Mouse (Mus musculus): Measurements from ENCODE around the gene Cox7a2.

The Cox7a2 gene

DNA sequence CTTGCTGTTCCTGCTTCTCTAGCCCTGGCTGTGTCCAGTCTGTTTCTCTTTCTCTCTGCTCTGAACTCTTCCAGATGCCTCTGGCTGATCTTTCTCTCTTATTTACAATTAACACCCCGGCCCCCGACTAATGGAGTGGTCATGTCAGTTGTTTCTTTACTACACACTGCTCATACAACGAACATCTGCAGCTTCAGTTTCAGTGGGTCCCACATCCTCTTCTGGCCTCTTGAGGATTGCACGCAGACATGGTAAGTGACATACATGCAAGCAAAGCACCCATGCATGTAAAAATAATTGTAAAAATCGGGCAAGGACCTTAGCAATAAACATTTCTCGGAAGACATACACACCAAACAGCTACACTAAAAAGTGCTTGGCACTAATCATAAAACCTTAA is 24.1 kb downstream of the Cox7a2 start:
- DNase-seq (ENCODE audit: low read depth, low spot score) = no peak

DNA sequence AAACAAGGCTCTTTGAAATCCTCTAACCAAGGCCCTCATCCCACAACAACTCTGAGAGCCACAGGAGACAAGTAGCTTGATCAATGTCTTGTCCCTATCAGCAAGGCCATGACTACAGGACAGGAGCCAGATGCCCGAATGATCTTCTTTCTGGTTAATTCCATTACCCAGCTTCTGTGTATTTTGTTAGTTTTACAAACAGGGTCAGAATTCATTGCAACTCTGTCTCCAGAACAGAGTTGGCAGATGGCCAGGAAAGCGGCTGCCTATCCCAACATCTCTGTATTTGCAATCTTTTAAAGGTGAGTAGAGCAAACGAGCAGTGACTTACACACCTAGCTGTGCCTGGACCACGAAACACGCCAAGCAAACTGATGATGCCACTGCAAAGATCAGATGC is 29.4 kb downstream of the Cox7a2 start:
- no peak for DNase-seq (ENCODE audit: low read depth, low spot score)

DNA sequence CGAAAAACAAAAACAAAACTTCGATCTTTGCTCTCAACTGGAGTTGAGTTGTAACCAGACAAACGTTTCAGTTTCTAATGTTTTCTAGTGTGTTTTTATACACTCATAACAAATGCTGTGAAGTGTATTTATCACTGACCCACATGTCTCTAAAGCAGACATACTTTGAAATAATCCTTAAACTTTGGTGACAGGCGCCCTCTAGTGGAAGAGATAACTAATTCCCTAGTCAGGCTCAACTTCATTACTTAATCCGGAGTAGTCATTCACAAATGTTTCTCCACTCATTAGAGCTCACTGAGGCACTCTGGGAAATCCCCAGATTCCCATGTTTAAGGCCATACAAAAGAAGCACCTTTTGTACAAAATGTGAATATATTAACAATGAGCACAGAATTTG is 36.6 kb downstream of the Cox7a2 start:
- peak; percentile 29 for DNase-seq (ENCODE audit: low read depth, low spot score)

DNA sequence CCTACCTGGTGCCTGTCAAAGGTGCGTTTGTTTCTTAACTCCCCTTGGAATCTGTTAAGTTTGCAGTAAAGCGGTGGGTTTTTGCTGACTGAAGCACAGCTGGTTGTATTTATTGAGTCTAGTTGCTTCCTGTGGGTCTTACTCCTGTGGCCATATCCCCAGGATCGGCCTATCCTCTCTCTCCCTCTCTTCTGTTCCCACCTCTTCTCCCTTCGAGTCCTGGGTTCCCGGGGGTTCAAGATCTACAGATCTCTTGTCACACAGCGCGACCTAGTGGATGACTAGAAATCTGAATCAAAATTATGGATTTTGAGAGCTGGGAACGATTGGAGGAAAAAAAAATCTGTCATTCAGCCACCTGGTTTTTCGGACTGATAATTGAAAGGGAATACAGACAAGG is 38.6 kb downstream of the Cox7a2 start:
- DNase-seq (ENCODE audit: low read depth, low spot score) = peak; percentile 18

DNA sequence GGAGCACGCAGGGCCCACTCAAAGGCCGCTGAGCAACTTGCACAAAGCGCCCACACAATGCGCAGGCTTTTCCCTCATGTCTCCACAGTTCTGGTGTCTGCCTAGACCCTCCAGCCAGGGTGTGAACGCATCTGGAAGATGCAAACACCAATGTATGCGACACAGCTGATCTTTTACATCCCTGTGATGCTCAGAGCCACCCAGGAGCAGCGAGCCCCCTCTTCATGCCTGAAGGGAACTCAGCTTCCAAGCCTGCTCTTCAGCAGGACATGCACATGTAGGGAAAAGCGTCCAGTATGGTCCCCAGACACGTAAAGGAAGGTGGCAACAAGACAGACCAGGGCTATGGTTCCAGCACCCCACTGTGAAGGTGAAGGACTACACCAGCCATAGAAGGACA is 39.5 kb downstream of the Cox7a2 start:
- DNase-seq (ENCODE audit: low read depth, low spot score) = no peak

DNA sequence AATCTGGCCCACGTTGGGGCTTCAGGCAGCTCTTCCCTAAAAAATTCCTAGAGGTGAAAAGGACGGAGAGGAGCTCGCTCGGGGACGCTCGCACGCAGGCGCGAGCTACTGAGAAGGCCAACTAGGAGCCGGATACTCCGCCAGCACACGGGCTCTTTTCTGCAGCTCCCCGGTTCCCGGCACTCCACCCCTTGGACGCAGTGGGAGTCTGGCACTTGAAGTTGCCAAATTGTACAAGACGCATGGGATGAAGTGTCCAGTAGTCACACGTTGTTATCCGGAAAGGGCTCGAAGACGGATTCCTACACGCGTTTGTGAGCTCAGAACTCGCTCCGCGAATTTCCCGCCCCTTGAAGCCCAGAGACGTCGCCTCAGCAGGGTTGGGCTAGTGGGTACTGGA is 40.2 kb downstream of the Cox7a2 start:
- no peak for DNase-seq (ENCODE audit: low read depth, low spot score)

DNA sequence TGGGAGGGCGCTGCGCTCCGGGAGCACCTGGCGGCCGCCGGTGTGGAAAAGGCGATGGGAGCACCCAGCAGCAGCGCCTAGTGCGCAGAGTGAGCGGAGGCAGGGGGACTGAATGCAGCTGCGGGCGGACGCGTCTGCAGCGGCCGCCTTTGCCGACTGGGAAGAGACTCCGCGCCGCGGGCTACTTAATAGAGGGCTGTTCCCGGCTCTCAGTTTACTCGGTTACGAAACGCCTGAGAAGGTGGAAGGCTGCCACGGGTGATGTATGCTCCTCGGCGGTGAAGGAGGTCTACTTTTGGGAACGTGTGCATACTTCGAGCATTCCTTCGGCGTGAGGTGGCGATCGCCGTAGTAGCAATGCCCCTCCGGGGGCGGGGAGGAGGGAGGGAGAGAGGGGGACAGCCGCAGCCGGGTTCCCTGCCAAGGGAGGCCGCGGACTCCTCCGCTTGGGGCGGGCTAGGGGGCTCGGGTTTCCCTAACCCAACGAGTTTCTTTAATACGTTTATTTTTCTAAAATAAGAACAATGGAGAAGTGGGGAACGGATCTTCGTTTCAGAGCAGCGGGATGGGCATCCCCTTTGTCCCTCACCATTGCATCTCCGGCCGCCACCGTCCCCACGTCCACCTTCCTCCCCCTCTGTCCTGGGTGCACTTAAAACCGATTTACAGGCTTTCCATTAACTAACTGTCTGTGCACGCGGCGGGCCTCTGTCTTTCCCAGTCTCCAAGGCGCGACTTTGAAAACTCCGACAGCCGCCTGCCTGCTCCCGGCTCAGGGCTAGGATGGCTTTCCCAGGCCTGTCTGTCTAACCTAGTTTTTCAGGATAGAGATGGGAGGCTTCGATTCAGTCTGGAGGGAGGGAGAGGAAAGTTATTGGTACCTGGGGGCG is 41.0 kb downstream of the Cox7a2 start, which contains the start of gene Col12a1:
Gene Col12a1, minus strand, starts transcription at position 351 of the 890 bp plus-strand sequence.
- no peak for DNase-seq (ENCODE audit: low read depth, low spot score)

DNA sequence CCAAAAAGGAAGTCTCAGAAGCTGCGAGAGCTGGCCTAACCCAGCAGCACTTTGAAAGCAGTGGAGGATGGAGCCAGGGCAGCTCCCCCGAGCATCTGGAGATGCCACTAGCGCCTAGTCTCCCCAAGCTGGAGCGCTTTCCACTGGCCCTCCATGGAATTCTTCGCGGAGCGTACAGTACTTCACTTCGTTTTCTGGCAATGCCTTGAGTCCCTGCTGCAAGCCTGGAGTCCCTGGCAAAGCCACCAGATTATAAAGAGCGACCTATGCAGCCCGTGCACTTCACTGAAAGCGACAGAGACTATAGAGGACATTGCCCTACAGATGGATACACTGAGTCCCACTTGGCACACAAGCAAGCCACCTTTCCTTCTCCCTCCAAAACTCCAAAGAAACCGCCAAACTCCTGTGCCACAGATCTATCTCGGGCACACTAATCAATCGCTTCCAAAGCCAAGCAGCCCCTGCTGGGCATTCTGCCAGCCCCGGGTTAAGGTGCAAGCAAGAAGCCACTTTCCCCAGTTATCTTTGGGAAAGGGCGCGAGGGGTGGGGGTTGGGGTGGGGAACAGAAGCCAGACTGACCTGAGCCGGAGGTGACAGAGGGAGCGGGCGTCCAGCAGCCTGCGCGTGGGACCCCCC is 41.7 kb downstream of the Cox7a2 start:
- DNase-seq (ENCODE audit: low read depth, low spot score) = no peak

DNA sequence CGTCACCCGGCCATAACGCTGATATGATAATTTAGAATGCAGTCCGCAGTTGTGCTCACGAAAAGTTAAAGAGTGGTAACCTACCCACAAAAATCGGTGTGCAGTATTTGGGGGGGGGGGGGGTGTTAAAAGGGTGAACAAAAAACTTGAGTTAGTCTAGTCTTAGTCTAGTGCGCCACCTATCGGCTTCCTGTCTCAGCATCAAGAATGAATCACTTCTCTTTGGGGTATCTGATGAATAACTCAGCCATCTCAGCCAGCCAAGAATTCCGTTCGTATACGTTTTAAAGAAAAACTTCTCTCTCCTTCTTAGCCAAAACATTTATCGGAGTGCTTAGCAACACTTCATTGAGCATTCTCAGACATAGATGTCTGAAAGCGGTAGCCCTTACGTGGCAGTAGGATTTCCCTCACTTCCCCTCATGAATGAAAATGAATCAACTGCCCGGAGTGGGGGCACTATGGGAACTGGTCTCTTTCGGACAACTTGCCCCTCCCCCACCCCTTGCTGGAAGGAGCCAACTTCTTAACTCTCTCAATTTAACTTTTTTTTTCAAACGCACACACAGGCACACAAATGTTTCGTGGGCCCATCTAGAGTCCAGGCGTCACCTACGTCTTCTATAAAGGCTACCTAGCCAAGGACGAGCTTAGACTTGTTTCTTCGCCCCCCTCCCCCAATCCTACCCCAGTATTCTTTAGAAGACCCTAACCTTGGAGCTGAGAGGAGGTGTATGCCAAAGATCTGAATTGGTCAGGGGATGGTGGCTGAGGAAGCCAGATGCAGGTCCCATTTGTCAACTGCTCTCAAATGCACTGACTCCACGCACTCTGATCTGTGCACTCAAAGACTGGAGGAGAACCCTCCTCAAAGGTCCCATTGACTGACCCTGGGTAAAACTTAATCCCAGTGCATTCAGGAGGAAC is 42.5 kb downstream of the Cox7a2 start:
- peak; percentile 18 for DNase-seq (ENCODE audit: low read depth, low spot score)

DNA sequence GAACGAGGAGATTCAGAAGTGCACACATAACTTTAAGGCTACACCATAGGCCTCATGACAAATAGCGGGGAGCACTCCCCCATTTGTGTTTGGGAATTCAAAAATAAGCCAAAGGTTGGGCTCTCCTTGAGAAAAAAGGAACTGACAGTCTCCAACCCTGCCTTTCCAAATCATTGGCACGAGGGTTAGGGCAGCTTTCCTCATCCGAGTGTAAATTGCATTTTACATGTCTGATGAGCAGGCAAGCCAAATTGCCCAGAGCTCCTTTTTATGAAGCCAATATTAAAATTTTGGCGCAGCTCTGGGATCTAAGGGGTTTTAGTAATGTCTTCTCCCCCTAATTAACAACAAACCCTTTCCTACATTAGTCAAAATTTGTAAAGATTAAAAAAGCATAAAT is 43.2 kb downstream of the Cox7a2 start:
- DNase-seq (ENCODE audit: low read depth, low spot score) = no peak

DNA sequence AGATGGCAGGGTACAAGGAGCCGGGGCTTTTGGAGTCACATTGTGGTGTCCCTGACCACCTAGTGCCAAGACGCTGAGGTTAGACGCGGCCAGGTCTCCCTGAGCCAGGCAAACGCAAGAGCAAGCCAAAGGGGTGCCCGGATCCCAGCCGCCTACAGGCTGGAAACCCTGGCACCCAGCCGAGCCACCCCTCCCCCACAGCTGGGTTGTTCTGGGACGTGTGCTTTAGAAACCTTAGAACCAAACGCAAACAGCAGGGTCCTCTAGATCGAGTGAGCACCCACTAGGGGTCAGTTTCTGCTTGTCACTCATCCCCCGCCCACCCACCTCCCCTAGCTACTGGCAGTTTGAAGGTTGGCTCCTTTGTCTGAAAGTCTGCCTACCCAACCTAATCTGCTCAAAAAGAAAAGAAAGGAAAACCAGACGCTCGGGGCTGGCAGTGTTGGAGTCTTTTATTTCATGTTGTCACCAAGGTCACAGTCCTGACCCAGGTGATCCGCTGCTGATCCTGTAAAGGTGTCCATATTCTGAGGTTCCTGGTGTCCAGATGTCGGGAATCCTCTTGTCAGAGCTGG is 45.1 kb downstream of the Cox7a2 start:
- DNase-seq (ENCODE audit: low read depth, low spot score) = no peak
